Mouse (Mus musculus) retina, postnatal 7 days (tissue): ENCODE measurements around the gene Adat1.

Source experiments
- DNase-seq: peaks from one replicate; pipeline ENCODE4 v3.0.0-alpha.2; 2012; ENCODE audit warnings: low read depth, low spot score

Gene Adat1

GRCm38 (mm10) chr8:111992013-111992702, at the start of gene Adat1:
Gene Adat1 (minus strand): TSS chr8:111992302.
- DNase-seq = peak; percentile 87

DNA sequence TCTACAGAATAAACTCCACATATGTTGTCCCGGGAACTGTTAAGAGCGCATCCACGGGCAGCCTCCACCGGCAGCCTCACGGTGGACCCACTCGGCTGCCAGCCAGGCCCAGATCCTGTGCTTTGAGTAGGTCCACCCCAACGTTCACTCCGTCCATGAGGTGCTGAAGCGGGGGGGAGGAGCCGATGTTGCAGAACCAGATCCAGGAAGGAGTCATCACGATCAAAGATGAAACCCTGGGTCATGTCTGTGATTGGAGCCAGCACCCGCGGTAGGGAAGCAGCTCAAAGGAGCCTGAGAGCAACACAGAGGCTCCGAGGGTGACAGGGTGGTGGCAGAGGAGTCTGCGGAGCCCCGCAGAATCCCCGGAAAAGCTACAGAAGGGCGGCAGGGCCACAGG, 45.4 kb upstream of the Adat1 start:
- no peak for DNase-seq

- DNase-seq = peak; percentile 57
Observed at GRCm38 (mm10) chr8:112034603-112035002, 42.5 kb upstream of the Adat1 start.

GRCm38 (mm10) chr8:112033071-112033470, 41.0 kb upstream of the Adat1 start:
- DNase-seq = no peak

DNA sequence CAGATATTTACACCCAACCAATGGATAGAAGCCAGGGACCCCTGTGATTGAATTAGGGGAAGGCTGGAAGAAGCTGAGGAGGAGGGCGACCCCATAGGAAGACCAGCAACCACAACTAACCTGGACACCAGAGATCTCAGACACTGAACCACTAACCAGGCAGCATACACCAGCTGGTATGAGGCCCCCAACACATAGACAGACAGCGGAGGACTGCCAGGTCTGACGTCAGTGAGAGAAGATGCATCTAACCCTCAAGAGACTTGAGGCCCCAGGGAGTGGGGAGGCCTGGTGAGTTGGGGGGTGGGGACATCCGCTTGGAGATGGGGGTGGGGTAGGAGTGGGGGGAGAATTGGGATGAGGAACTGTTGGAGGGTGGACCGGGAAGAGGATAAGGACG, 38.6 kb upstream of the Adat1 start:
- DNase-seq = no peak

- no peak for DNase-seq
Observed at GRCm38 (mm10) chr8:112029455-112029854, 37.4 kb upstream of the Adat1 start.

GRCm38 (mm10) chr8:112014936-112015335, 22.8 kb upstream of the Adat1 start, which contains the start of gene Gm6793:
Gene Gm6793 (minus strand): TSS chr8:112015036.
- DNase-seq = no peak

- DNase-seq = no peak
Observed at GRCm38 (mm10) chr8:112011816-112012242, 19.7 kb upstream of the Adat1 start.

- peak; percentile 92 for DNase-seq
Observed at GRCm38 (mm10) chr8:112010997-112011815, 19.1 kb upstream of the Adat1 start, which contains the start of the genes Kars and Terf2ip. Gene Kars (minus strand): TSS chr8:112011323. Gene Terf2ip (plus strand): TSS chr8:112011398.

- no peak for DNase-seq
Observed at GRCm38 (mm10) chr8:112009558-112009957, 17.5 kb upstream of the Adat1 start.

DNA sequence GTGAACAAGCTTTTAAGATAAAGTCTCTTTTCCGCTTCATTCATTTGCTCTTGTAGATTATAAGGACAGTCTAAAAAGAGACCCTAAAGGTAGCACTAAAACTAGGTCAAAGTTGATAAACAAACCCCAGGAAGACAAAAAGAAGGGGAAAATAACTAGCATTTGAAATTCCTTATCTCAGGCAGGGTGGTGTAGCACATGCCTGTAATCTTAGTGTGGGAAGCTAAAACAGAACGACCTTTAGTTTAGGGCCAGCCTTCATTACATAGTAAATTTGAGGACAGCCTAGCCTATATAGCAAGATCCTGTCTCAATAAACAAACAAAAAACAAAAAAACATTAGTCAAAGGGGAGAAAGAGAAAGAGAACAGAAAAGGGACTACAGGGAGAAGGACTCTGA, 15.6 kb upstream of the Adat1 start:
- DNase-seq = no peak

GRCm38 (mm10) chr8:112005601-112006000, 13.5 kb upstream of the Adat1 start:
- no peak for DNase-seq

- DNase-seq = no peak
Observed at GRCm38 (mm10) chr8:112004754-112005153, 12.7 kb upstream of the Adat1 start.

- no peak for DNase-seq
Observed at GRCm38 (mm10) chr8:111992703-111993039, 569 bp upstream of the Adat1 start.

GRCm38 (mm10) chr8:111991278-111991677, 824 bp downstream of the Adat1 start:
- DNase-seq = no peak

DNA sequence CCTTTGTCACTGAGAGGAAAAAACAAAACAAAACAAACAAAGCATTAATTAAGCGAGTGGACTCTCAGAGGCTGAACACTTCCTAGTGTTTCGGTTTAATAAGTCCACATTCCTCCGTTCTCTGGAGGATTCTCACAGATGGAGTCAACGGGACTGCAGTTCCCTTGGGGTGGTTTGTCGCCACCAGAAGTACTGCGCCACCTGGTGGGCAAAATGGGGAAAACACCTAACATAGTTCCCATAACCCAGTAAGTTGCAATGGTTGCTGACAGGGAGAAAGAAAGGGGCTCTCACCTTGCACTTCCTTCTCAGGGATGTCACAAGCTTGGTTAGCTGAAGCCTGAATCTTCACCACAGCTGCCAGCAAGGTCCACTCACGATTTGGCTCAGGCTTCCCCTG, 2.2 kb downstream of the Adat1 start:
- peak; percentile 68 for DNase-seq

DNA sequence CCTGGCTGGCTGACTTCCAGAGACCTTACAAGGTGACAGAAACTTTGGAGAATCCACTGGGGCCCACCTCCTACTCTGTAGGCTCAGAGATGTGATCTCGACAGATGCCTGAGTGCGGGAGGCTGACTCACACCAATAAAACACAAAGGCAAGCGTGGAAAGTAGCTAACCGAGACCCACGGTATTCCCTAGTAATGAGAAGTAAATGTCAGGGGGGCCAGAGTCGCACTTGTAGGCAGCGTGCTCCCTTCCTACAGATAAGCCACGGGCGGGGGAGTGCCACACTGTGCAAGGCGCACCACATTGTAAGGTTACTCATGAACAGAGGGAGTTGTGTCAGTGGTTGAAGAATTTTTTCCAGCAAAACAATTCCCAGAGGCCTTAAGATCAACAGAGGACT, 7.6 kb downstream of the Adat1 start:
- DNase-seq = no peak

DNA sequence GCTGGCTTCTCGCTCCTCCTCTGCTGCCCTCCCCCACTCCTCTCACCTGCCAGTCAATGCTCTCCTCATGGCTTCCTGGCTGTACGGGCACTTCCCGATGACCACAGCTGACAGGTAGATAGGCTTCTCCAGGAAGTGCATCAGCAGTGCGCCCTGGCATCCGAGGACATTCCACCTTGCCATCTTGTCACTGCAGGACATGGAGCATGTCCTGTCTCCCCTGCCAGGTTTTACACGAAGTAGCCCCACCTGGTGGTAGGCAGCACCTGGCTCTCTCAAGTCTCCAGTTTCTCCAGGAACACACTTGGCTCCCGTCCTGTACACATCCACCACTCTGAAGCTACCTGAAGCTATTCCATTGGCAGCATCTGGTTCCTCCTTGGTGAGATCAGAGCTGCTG, 10.0 kb downstream of the Adat1 start:
- no peak for DNase-seq

GRCm38 (mm10) chr8:111978147-111978546, 14.0 kb downstream of the Adat1 start:
- DNase-seq = no peak

DNA sequence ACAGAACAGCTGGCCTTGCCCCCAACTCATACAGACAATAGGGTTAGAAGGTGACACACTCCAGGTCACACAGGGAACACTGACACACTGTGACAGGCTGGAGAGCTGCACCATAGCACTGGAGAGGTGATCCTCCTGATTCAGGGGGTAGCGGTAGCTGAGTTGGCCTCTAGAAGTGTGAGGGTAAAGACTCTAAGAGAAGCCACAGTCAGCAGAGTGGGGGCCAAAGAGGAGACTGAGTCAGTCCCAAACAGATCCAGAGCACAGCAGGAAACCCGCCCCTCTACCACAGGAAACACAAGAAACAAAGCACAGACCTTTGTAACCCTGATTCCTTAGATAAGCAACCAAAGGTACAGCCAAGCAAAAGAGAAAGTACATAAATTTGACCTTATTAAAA, 15.8 kb downstream of the Adat1 start:
- DNase-seq = no peak

DNA sequence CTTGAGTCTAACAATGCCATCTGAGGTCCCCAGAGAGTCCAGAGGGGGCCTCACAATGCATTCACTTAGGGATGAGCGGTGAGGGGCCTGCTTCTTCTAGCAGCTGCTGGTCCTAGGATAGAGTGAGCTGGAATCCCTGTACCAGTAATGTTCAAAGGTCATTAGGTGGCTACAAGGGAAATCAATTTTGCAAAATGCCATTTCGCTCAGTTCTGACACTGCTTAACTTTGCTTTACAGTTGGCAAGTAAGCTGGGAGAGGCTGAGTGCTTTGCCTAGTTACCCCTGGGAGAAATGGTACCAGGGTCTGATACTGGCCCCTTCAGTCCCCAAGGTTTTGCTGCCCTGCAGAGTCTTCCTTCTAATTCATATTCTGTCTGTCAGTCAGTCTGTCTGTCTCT, 16.4 kb downstream of the Adat1 start:
- DNase-seq = no peak

DNA sequence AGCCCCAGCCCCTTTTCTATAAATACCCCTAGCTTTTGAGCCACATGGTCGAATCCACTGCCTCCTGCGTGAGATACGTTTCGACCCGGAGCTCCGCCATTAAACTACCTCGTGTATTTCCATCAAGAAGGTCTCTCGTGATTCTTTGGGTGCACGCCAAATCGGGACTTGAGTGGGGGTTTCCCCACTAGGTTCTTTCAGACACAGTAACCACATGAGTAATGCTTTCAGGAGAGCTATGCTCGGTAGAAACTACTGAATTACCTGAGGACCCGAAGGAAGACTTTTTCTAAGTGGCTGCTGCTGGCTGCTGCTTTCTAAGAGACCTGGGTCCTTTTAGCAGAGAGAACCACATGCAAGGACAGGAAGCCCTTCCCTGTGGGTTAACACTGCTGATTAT, 18.0 kb downstream of the Adat1 start:
- no peak for DNase-seq

- no peak for DNase-seq
Observed at GRCm38 (mm10) chr8:111968991-111969390, 23.1 kb downstream of the Adat1 start.
